Mouse (Mus musculus): ENCODE measurements around the gene Myoz1.

Gene Myoz1

DNA sequence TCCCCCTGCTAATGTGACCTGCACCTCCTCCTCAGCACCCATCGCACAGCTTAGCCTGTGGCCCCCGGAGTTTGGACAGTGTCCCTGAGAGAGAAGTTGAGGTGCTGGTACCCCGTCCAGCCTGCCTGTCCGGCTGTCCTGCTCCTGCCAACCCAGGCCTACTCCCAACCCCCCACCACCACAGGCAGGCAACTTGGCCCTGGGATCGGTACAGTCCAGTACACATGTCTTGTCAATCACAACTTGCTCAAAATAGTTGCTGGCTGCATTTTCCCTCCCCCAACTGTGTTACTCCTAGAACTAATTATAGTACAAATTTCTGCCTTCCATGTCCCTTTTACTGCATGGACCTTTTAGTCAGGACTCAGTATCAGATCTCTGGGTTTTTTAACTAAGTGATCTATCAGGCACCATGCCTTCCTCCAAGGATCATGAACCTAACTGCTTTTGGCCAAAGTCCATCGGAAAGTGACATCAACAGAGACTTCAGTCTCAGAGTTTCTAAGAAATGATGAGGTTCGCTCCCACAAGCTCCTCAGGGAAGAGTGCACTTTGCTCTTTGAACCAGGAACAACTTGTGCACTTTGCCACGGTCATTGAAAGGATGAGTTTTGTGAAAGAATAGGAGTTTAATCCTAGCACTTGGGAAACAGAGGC, 11.9 kb upstream of the Myoz1 start, which contains the start of gene Synpo2l:
Gene Synpo2l, minus strand, starts transcription at position 201 of the 657 bp plus-strand sequence.
- no peak for DNase-seq

GRCm38 (mm10) chr14:20667469-20667868, 11.1 kb upstream of the Myoz1 start:
- DNase-seq = no peak

- no peak for DNase-seq
These were observed 8.1 kb upstream of the Myoz1 start for GRCm38 (mm10) chr14:20664436-20664835.

DNA sequence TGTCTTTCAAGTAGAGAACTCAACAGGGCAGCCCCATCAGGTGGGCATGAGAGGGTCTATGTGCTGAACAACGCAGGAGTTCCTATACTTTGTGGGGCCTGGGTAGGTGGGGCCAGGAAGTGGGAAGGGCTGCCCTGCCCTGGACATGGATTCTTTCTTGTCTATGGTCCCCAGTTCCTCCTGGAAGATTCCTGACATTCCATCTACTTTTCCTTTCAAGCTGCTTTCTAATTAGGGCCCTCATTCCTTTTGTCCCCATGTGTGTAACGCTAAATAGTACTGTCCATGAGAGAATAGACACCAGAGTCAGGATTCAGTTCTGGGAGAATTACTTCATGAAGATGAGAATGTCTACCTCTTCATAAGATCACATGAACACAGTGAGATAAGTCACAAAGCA, 7.3 kb upstream of the Myoz1 start:
- no peak for DNase-seq

DNA sequence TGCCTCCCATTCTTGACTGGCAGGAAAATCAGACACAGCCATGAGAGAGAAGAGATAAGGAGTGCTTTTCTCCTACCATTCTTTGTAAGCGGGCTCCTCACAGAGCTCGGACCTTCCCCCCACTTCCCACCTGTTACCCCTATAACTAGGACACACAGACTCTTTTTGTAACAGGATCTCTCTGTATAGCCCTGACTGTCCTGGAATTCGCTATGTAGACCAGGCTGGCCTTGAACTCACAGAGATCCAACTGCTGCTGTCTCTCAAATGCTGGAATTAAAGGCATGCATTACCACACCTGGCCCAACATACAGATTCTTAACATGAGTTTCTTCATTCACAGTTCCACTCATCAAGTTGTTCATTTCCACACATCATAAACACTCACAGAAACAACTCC, 6.4 kb upstream of the Myoz1 start:
- DNase-seq = no peak

DNA sequence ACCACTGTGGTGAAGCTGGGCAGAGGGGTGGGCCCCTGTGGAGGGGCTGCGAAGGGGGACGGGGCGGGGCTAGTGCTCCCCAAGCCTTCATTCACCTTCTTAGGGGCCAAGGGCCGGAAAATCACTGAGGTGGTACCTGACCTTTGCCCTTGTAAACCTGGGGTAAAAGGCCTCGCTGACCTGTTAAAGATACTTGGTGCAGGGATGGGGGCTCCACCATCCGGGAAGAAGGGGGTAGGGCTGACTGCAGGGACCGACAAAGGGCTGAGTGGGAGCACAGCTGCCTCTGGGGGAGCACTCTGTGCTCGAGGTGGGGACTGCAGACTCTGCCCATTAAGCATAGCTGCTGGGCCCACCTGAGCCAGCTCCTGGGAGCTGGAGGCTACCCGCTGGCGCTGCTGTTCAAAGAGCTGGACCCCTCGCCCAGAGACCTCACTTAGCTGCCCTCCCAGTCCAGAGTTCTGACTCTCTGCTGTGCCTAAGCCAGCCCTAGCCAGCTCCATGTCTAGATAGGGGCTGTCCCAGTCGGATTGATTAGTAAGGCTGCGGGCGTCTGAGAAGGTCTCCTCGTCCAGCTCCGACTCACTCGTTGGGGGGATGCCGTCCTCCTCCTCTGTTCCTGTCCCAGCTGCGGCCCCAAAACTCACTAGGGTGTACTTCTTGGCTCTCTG, 5.5 kb upstream of the Myoz1 start:
- peak; percentile 8 for DNase-seq

DNA sequence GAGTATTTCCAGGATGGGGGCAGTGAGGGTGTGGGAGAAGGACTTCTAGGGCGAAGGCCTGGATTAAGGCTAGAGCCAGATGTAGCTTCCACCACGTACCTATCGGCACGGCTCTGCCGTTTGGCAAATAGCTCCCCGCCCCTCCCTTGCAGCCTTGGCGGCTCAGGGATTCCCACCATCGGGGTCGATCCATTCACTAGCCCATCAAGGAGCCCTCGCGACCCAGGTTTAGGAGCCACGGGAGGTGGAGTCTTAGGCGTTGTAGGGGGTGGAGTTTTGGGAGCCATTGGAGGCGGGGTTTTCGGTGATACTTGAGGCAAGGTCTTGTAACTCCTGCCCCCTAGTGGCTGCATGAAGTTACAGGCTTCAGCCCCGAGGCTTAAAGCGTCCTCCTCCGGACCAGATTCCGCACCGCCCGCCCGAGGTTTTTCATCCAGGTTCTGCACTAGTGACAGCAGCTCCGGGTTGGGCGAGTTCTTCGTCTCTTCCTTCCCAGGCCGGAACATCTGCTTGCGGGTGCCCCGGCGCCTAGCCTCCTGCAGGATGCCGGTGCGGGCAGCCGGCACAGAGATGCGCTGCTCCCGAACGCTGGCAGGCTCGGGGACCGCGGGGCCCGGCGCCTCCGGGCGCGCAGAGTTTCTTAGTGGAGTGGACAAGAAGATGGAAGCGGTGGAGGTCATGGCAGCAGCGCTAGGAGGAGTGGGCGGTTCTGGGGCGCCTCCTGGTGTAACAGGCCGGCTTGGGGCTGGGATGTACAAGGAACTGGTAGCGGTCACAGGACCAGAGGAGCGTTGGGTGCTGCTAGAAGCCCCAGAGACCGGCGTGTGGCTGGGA, 4.7 kb upstream of the Myoz1 start:
- peak; percentile 95 for DNase-seq

DNA sequence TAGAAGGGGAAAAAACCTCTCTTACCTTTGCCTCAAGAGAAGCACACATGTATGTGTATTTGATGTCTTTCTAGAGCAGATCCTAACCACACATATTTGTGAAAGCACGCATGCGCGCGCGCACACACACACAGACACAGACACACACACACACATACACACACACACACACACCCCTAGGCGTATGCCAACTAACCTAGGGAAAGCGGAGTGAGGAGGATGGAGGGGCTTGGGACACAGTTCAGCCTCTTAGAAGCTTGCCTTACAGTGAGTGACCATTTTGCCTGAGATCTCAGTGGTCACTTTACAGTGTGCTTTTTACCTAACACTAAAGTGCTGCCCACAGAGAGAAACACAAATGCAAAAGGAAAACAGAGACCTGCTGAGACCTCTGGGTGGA, 3.3 kb upstream of the Myoz1 start:
- DNase-seq = no peak

GRCm38 (mm10) chr14:20658902-20659301, 2.6 kb upstream of the Myoz1 start:
- no peak for DNase-seq

GRCm38 (mm10) chr14:20658326-20658725, 2.0 kb upstream of the Myoz1 start:
- no peak for DNase-seq

GRCm38 (mm10) chr14:20655731-20656130, 609 bp downstream of the Myoz1 start:
- DNase-seq = no peak

DNA sequence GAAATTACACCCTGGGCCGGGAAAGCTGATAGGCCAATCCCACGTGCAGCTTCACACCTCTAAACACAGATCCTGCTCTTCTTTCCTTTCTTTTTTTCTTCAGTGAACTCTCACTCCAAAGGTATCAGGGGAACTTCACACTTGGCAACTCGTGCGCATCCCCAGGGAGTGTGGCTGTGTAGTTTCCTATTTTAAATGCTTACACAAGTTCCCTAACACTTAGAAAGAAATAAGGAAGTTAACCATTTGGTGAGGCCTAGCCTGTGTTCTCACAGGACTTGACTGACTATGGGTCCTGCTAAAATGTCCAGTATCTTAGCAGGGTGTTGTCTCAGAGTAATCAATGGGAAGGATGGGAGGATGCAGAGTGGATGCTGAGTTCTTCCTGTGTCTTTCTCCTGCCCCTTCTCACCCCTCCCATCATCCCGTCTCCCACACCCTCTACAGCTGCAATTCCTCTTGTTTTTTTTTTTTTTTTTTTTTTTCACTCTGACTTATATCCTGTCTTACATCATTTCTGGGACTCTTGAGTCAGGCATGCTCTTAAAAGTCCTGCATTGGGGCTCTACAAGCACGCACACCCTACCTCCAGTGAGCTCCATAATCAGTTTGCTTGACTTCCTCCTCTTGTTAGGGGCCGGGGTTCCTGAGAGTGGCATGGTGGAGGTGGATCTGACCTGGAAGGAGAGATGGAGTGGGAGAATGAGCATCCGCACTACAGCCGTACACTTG, 1.5 kb downstream of the Myoz1 start:
- DNase-seq = no peak

DNA sequence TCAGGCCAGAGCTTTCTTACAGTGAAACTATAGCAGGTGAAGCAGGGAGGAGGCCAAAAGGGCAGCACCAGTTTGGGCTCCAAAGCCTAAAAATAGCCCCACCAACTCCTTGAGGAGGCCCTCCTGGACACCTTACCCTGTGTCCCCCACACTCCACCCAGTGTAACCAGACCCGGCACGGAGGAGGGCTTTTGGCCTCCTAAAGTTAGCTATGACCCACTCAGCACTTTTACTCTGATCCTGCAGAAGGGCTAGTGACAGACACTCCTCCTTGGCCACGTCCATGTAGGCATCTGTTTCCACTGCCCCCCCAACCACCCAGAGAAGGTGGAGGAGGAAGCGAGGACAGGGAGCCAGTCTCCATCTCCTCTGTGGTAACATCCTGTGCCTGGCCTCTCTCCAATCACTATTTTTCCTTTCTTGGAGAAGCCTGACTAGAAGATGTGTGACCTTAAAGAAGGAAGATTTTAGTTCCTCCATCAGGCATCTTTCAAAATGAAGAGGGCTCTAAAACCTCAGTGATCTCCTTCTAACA, 4.6 kb downstream of the Myoz1 start:
- DNase-seq = no peak

- DNase-seq = no peak
These were observed 5.3 kb downstream of the Myoz1 start for GRCm38 (mm10) chr14:20651000-20651399.

GRCm38 (mm10) chr14:20646381-20646780, 10.0 kb downstream of the Myoz1 start:
- no peak for DNase-seq

GRCm38 (mm10) chr14:20645547-20645946, 10.8 kb downstream of the Myoz1 start:
- no peak for DNase-seq

- no peak for DNase-seq
These were observed 14.9 kb downstream of the Myoz1 start for GRCm38 (mm10) chr14:20641438-20641875.

GRCm38 (mm10) chr14:20640644-20641437, 15.5 kb downstream of the Myoz1 start, which contains the start of gene Usp54:
Gene Usp54, minus strand, starts transcription at chr14:20641063.
- peak; percentile 97 for DNase-seq

DNA sequence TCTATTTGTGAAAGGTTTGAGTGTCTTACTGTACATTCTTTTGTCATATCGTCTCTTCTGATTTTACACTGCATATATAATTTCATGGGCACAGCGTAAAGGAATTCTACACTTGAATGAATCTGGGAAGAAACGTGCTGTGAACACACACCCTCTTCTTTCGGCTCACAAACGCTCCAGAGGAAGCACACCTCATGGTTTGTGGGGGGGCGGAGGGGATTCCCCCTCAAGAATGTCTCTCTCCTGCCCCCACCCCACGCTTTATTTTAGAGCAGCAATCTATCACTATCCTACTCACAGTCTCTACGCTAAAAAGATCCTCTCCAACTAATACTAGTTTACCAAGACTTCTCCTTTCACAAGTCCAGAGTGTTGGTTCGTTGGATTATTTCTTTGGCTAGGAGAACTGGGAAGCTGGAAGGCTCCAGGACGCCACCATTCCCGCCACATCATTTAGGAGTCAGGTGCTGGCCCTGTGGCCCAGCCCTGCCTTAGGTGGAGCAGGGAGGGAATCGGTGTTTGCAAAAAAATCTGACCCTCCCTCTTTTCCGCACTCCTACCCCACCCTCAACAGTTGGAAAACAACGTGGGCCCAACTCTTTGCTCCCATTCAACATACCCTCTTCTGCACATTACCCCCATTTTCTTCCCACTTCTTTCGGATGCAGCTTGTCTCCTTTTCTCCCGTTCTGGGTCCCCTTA, 16.3 kb downstream of the Myoz1 start:
- no peak for DNase-seq

- DNase-seq = no peak
These were observed 17.6 kb downstream of the Myoz1 start for GRCm38 (mm10) chr14:20638702-20639101.
